Comparison of ENCODE assay signal across 28 mouse cellular contexts in the genomic region with DNA sequence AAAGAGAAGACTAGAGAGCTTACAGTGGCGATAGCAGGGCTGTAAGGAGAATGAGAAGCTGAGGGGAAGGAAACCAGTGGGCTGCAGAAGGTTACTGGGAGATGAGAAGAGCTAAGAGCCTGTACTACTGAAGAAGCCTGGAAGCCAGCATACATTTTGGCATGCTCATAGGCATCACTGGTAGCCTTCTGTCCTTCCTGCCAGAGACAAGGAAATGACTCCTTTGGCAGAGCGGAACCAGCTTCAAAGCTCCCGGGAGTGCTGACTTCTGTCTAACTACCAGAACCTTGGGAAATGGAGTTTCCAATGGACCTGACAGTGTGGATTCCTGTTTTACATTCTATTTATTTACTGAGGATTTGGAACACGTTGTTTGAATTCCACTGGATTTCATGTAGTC.
DNase-seq lines count a peak whose midpoint lies in the region; ATAC-seq and TF ChIP-seq lines count a peak whose summit lies in the region.
"Had no signal": no experiment of that assay in that cellular context is flagged by ENCODE, and none has a peak within 500 bp of the region (broad histone marks: within the 10 kb centered on the region; RNA-seq: fewer than 3 reads in every experiment).

No protein-coding gene starts in this region.

- H3K27me3 ChIP-seq in cerebellum, adult 2 months (ENCODE audit: control insufficient read depth, insufficient read depth, low read length), result no peaks in the 10 kb centered on the region
- H3K27me3 ChIP-seq: CH12.LX; embryonic facial prominence, embryonic 12.5 days; embryonic facial prominence, embryonic 15.5 days; forebrain, embryonic 12.5 days; heart, embryonic 12.5 days; heart, embryonic 15.5 days; hindbrain, embryonic 13.5 days; intestine, embryonic 15.5 days; Patski had no signal

- no peak for TF ChIP-seq POLR2A in cerebellum, adult 2 months (IDR thresholded peaks at IDR 0.05; ENCODE audit: borderline replicate concordance, insufficient read depth, low read length)

- WGBS in cerebellum, adult 2 months, result 25% methylated on average over 4 of the region's 4 CpGs

- no peak for ATAC-seq in erythroblast, adult 5-6 weeks (replicated peaks; ENCODE audit: low FRiP score, poor library complexity, severe bottlenecking)
- ATAC-seq: hindbrain, embryonic 16.5 days; intestine, embryonic 15.5 days; Patski had no signal

- H3K4me1 ChIP-seq in cerebellum, adult 2 months (ENCODE audit: control insufficient read depth, insufficient read depth, low read length), result peaks cover 8% of the 10 kb centered on the region
- H3K4me1 ChIP-seq: embryonic facial prominence, embryonic 12.5 days; embryonic facial prominence, embryonic 15.5 days; forebrain, embryonic 12.5 days; heart, embryonic 12.5 days; intestine, embryonic 15.5 days had no signal

- TF ChIP-seq CTCF in cerebellum, adult 2 months (IDR thresholded peaks at IDR 0.05; ENCODE audit: borderline replicate concordance, insufficient read depth, low read depth, low read length), result no peak

- DNase-seq in cerebellum, adult 11-12 months, result peak; percentile 40
- no peak for DNase-seq in cerebellum, adult 11 months
- DNase-seq in cerebellum, adult 2 months, result peak in 1 of 2 experiments; percentile 62
- DNase-seq in cerebellum, postnatal 10 days, result peak; percentile 13 to 28
- DNase-seq in heart, adult 18-20 months, result no peak
- no peak for DNase-seq in layer of hippocampus, adult 8-10 months (ENCODE audit: low spot score in 2 of 2)
- DNase-seq: adrenal gland, postnatal 10 days; adrenal gland, postnatal 36 days; B cell, adult 2 months; gastrocnemius, postnatal 14 days; heart, adult 11 months; heart, postnatal 10 days; heart, postnatal 36 days; kidney, adult 11 months; kidney, adult 8-10 months had no signal

- H3K4me3 ChIP-seq in cerebellum, adult 2 months (replicated peaks; ENCODE audit: insufficient read depth, low read depth, low read length), result no peak overlapping the region
- H3K4me3 ChIP-seq: embryonic facial prominence, embryonic 12.5 days; embryonic facial prominence, embryonic 15.5 days; erythroblast, embryonic 14.5 days; forebrain, embryonic 12.5 days; heart, embryonic 12.5 days; heart, embryonic 15.5 days; hindbrain, embryonic 10.5 days; hindbrain, embryonic 13.5 days; intestine, embryonic 15.5 days had no signal

- peak overlapping the region; percentile 86 for H3K27ac ChIP-seq in cerebellum, adult 2 months (ENCODE audit: insufficient read depth, low read length)
- H3K27ac ChIP-seq: embryonic facial prominence, embryonic 12.5 days; embryonic facial prominence, embryonic 15.5 days; forebrain, embryonic 12.5 days; heart, embryonic 15.5 days; hindbrain, embryonic 10.5 days; hindbrain, embryonic 13.5 days; intestine, embryonic 15.5 days had no signal

Comparison
In these comparisons a context has a peak if more than half of its experiments do, and no peak if none do; other contexts are left out.
1. DNase-seq: peak in cerebellum, adult 11-12 months (single experiment) and cerebellum, postnatal 10 days (2 of 2); none in cerebellum, adult 11 months (single experiment), heart, adult 18-20 months (0 of 2) and layer of hippocampus, adult 8-10 months (0 of 2).